Mouse (Mus musculus) spleen, adult 2 months (tissue): ENCODE data around the gene Rgs2.

ENCODE experiments used
- CTCF ChIP-seq: fragments of 200-500 bp; IDR thresholded peaks from 2 replicates; pipeline ENCODE4 v1.5.1; 2011; ENCODE audit warnings: mild to moderate bottlenecking, inconsistent platforms; ENCODE audit not compliant: insufficient read depth, insufficient read length, insufficient replicate concordance; ENCODE audit errors: extremely low read depth
- POLR2A ChIP-seq: fragments of 200-500 bp; IDR thresholded peaks from 2 replicates; pipeline ENCODE4 v1.6.1; 2011; ENCODE audit warnings: low read depth, low read length, inconsistent platforms

DNA sequence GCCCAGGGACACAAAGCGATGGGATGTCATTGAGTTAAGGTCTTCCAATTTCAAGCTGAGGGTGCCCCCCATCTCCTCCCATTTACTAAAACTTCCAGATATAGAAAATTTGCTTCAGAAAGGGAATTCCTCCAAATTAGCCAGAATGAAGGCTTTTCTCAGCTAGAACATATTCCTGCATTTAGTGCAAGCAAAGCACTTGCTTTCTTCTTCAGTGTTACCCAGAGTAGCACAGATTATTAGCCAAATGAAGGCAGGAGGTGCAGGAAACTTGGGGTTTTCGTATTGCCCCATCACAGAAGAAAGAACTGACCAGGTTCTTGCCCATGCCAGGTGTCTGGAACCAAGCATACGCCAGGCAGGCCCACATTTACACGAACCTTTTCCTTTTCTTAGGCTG lies 3.7 kb downstream of the Rgs2 start:
- no peak for TF ChIP-seq CTCF
- TF ChIP-seq POLR2A: no peak
